Mouse (Mus musculus): ENCODE measurements around the gene Mapkapk3.

The Mapkapk3 gene

GRCm38 (mm10) chr9:107267721-107268402, 21.8 kb downstream of the Mapkapk3 start:
- in situ Hi-C loops (cut with MseI, MboI): no loop called here

GRCm38 (mm10) chr9:107267028-107267427, 22.6 kb downstream of the Mapkapk3 start:
- in situ Hi-C loops (cut with MseI, MboI): no loop called here

- in situ Hi-C loops (cut with MseI, MboI): no loop called here
Observed at GRCm38 (mm10) chr9:107264731-107265130, 24.9 kb downstream of the Mapkapk3 start.

GRCm38 (mm10) chr9:107263912-107264311, 25.8 kb downstream of the Mapkapk3 start:
- in situ Hi-C loops (cut with MseI, MboI): no loop called here

- in situ Hi-C loops (cut with MseI, MboI): no loop called here
Observed at GRCm38 (mm10) chr9:107262375-107262774, 27.3 kb downstream of the Mapkapk3 start.

GRCm38 (mm10) chr9:107261792-107262191, 27.9 kb downstream of the Mapkapk3 start:
- in situ Hi-C loops (cut with MseI, MboI): no loop called here

- in situ Hi-C loops (cut with MseI, MboI): no loop called here
Observed at GRCm38 (mm10) chr9:107260836-107261235, 28.8 kb downstream of the Mapkapk3 start.

- in situ Hi-C loops (cut with MseI, MboI): no loop called here
Observed at GRCm38 (mm10) chr9:107260429-107260828, 29.2 kb downstream of the Mapkapk3 start.

GRCm38 (mm10) chr9:107259571-107259970, 30.1 kb downstream of the Mapkapk3 start:
- in situ Hi-C loops (cut with MseI, MboI): no loop called here

- in situ Hi-C loops (cut with MseI, MboI): no loop called here
Observed at GRCm38 (mm10) chr9:107255596-107255995, 34.1 kb downstream of the Mapkapk3 start.

- in situ Hi-C loops (cut with MseI, MboI): no loop called here
Observed at GRCm38 (mm10) chr9:107254925-107255324, 34.8 kb downstream of the Mapkapk3 start.

- in situ Hi-C loops (cut with MseI, MboI): no loop called here
Observed at GRCm38 (mm10) chr9:107254476-107254875, 35.2 kb downstream of the Mapkapk3 start.

- in situ Hi-C loops (cut with MseI, MboI): no loop called here
Observed at GRCm38 (mm10) chr9:107252164-107252563, 37.5 kb downstream of the Mapkapk3 start.

GRCm38 (mm10) chr9:107250416-107251337, 39.0 kb downstream of the Mapkapk3 start:
- in situ Hi-C loops (cut with MseI, MboI): no loop called here

GRCm38 (mm10) chr9:107249154-107249553, 40.5 kb downstream of the Mapkapk3 start:
- in situ Hi-C loops (cut with MseI, MboI): loop anchor here (5.0 to 10.0 kb wide), 2 partner anchors 43 to 86 kb away; partner anchors contain the start of gene Hemk1 (in 1 of the 2)

- in situ Hi-C loops (cut with MseI, MboI): loop anchor here (5.0 to 10.0 kb wide), 2 partner anchors 46 to 89 kb away; partner anchors contain the start of gene Hemk1 (in 1 of the 2)
Observed at GRCm38 (mm10) chr9:107246170-107246569, 43.5 kb downstream of the Mapkapk3 start.

GRCm38 (mm10) chr9:107245311-107245710, 44.4 kb downstream of the Mapkapk3 start:
- in situ Hi-C loops (cut with MseI, MboI): loop anchor here (5.0 to 10.0 kb wide), 2 partner anchors 47 to 89 kb away; partner anchors contain the start of gene Hemk1 (in 1 of the 2)

GRCm38 (mm10) chr9:107236151-107236550, 53.5 kb downstream of the Mapkapk3 start:
- in situ Hi-C loops (cut with MseI, MboI): no loop called here

GRCm38 (mm10) chr9:107235261-107235660, 54.4 kb downstream of the Mapkapk3 start:
- in situ Hi-C loops (cut with MseI, MboI): no loop called here

GRCm38 (mm10) chr9:107232140-107232539, 57.5 kb downstream of the Mapkapk3 start:
- in situ Hi-C loops (cut with MseI, MboI): no loop called here

- in situ Hi-C loops (cut with MseI, MboI): no loop called here
Observed at GRCm38 (mm10) chr9:107231539-107232139, 58.0 kb downstream of the Mapkapk3 start, which contains the start of gene Dock3. TSS of gene Dock3 (minus strand) at chr9:107231909.
